Mouse (Mus musculus) liver, embryonic 14.5 days (tissue): ENCODE data around the gene Vsnl1. TPM values are rescaled to one million over a fixed set of nuclear protein-coding genes. Genes with fewer than 3 reads are reported as not detected.
A peak's percentile ranks its signal among the peaks of the same experiment; 100 is the strongest.

Experiments used
- ATAC-seq: fragments of 200-750 bp; cut with Nextera tagmentation; 2 replicates; pipeline ENCODE4 v1.8.0; 2017; ENCODE audit warnings: moderate number of reproducible peaks, mild to moderate bottlenecking, moderate library complexity; ENCODE audit not compliant: insufficient read depth
- DNase-seq, 3 experiments: peaks; one replicate each; pipeline ENCODE4 v3.0.0-alpha.2; 2012 to 2013; ENCODE audit warnings: low read depth in 3 of 3, low spot score in 3 of 3
- H3K27ac ChIP-seq: fragments of 300-500 bp; sonication (generic); 2 replicates; pipeline ENCODE4 v1.5.1; 2014; ENCODE audit warnings: moderate library complexity, mild to moderate bottlenecking, control low read depth, inconsistent platforms
- H3K27me3 ChIP-seq: fragments of 300-500 bp; sonication (generic); 2 replicates; pipeline ENCODE4 v1.6.1; 2014; ENCODE audit warnings: mild to moderate bottlenecking, low read length, moderate library complexity; ENCODE audit not compliant: control insufficient read depth, insufficient read depth
- H3K36me3 ChIP-seq: fragments of 300-500 bp; sonication (generic); replicated peaks from 2 replicates; pipeline ENCODE4 v1.6.1; 2014; ENCODE audit warnings: low read depth; ENCODE audit not compliant: control insufficient read depth, insufficient read depth
- H3K4me1 ChIP-seq, 2 experiments: fragments of 200-500 bp in 1 of 2; fragments of 300-500 bp in 1 of 2; sonication (generic) in 1 of 2; replicated peaks; 2 replicates each; pipeline ENCODE4 v1.6.1; 2012 to 2014; ENCODE audit warnings: antibody characterized with exemption in 1 of 2, inconsistent platforms in 1 of 2, low read length in 1 of 2; ENCODE audit not compliant: control insufficient read depth in 2 of 2, insufficient read depth in 2 of 2
- H3K4me2 ChIP-seq: fragments of 300-500 bp; sonication (generic); 2 replicates; pipeline ENCODE4 v1.6.1; 2014; ENCODE audit warnings: low read depth, mild to moderate bottlenecking, control low read depth, moderate library complexity
- H3K4me3 ChIP-seq, 2 experiments: fragments of 200-500 bp in 1 of 2; fragments of 300-500 bp in 1 of 2; sonication (generic) in 1 of 2; 2 replicates each; pipeline ENCODE4 v1.5.1; 2012 to 2014; ENCODE audit warnings: low read depth in 2 of 2, low read length in 2 of 2, mild to moderate bottlenecking in 2 of 2, control low read depth in 1 of 2, inconsistent platforms in 1 of 2, moderate library complexity in 1 of 2; ENCODE audit not compliant: insufficient read depth in 1 of 2
- H3K9ac ChIP-seq: fragments of 300-500 bp; sonication (generic); replicated peaks from 2 replicates; pipeline ENCODE4 v1.6.1; 2014; ENCODE audit warnings: mild to moderate bottlenecking, control low read depth, moderate library complexity
- H3K9me3 ChIP-seq: fragments of 300-500 bp; sonication (generic); 2 replicates; pipeline ENCODE4 v1.6.1; 2016; ENCODE audit warnings: low read length, mixed read lengths; ENCODE audit not compliant: control insufficient read depth
- CTCF ChIP-seq: IDR thresholded peaks from 2 replicates; pipeline ENCODE4 v1.5.1; 2016; ENCODE audit warnings: antibody characterized with exemption, low read depth, control low read depth
- EP300 ChIP-seq: IDR thresholded peaks from 2 replicates; pipeline ENCODE4 v1.6.1; 2016; ENCODE audit warnings: antibody characterized with exemption, low read depth
- WGBS: fragments of 180-500 bp; shearing (Covaris S2); extraction: QIAGEN DNeasy Blood & Tissue Kit; methylation state at CpG from one replicate; pipeline ENCODE4 v1.1.7; 2014; ENCODE audit not compliant: insufficient replicate concordance; 5-methylcytosine and 5-hydroxymethylcytosine counted together
- polyA plus RNA-seq, 2 experiments: library from polyadenylated mRNA; depleted of rRNA in 1 of 2; stranded (reverse) in 1 of 2; unstranded in 1 of 2; fragments of >200 nt; fragmentation: Nextera tagmentation in 1 of 2; extraction: Ambion mirVana in 1 of 2; gene quantifications; 2 replicates each; pipeline versions ENCODE4 v1.2.1 to v1.2.3; 2012 to 2014

Vsnl1 gene
- polyA plus RNA-seq, 2 experiments, result 0.04 to 0.08 TPM

GRCm38 (mm10) chr12:11362435-11362834, 74.0 kb downstream of the Vsnl1 start:
- H3K4me1 ChIP-seq, result no peaks in the 10 kb centered on the region
- DNase-seq (no peak), ATAC-seq (no peak)
- no peak overlapping the region for H3K27ac ChIP-seq
- TF ChIP-seq CTCF (no peak), EP300 (no peak)
- no peak overlapping the region for H3K4me3 ChIP-seq
- no peaks in the 10 kb centered on the region for H3K36me3 ChIP-seq
- 70% methylated on average over 6 of the region's 6 CpGs for WGBS
- H3K4me2 ChIP-seq, result no peak overlapping the region
- H3K9ac ChIP-seq, result no peak overlapping the region
- no peaks in the 10 kb centered on the region for H3K9me3 ChIP-seq
- H3K27me3 ChIP-seq, result no peaks in the 10 kb centered on the region

DNA sequence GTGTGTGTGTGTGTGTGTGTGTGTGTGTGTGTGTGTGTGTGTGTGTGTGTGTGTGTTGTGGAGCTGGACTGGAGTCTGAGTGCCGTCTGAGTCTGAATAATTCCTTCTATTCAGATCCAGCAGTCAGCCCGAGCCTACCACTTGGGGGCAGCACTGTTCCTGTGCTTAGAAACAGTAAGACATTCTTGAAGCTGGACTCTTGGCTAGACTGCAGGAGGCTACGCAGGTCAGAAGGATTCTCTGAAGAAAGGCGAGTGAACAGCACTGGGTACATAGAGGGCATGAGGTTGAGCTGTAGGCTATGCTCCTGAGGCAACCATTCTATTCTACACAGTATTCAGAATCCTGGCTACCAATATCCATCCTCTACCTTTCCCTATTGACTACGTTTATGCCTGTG, 85.5 kb downstream of the Vsnl1 start:
- Histone ChIP-seq H3K4me1 (no peaks in the 10 kb centered on the region), H3K27me3 (no peaks in the 10 kb centered on the region), H3K36me3 (no peaks in the 10 kb centered on the region), H3K27ac (no peak overlapping the region), H3K9me3 (no peaks in the 10 kb centered on the region), H3K4me2 (no peak overlapping the region), H3K9ac (no peak overlapping the region), H3K4me3 (no peak overlapping the region)
- ATAC-seq (no peak), DNase-seq (peak in 1 of 3 experiments; percentile 7)
- TF ChIP-seq EP300 (no peak), CTCF (peak; percentile 66)
- 27% methylated on average over 5 of the region's 5 CpGs for WGBS

DNA sequence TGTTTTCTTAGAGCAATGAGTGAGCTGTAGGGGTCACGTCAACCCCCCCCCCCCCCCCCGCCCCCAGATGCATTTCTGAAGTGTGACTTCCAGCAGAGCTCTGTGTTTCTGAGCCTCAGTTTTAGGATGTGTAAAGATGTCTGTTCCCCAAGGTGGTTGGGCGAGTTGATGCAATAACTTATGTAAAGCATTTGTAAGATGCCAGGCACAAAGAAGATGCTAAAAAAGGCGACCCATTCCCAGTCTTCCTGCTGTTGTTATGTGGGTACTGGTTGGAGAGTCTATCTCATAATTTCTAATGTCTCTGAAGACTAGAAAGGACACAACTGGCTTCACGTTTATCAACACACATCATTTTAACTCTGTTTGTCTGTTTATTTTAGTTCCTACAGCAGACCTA, 86.5 kb downstream of the Vsnl1 start:
- TF ChIP-seq CTCF, result no peak
- TF ChIP-seq EP300, result no peak
- H3K36me3 ChIP-seq, result no peaks in the 10 kb centered on the region
- DNase-seq (no peak), ATAC-seq (no peak)
- H3K9ac ChIP-seq, result no peak overlapping the region
- H3K9me3 ChIP-seq, result no peaks in the 10 kb centered on the region
- no peak overlapping the region for H3K4me3 ChIP-seq
- WGBS, result 15% methylated on average over 5 of the region's 5 CpGs
- no peaks in the 10 kb centered on the region for H3K4me1 ChIP-seq
- H3K27me3 ChIP-seq, result no peaks in the 10 kb centered on the region
- H3K27ac ChIP-seq, result no peak overlapping the region
- no peak overlapping the region for H3K4me2 ChIP-seq

- Histone ChIP-seq H3K4me3 (no peak overlapping the region), H3K4me2 (no peak overlapping the region), H3K36me3 (no peaks in the 10 kb centered on the region), H3K27ac (no peak overlapping the region), H3K9me3 (no peaks in the 10 kb centered on the region), H3K9ac (no peak overlapping the region), H3K4me1 (no peaks in the 10 kb centered on the region), H3K27me3 (no peaks in the 10 kb centered on the region)
- WGBS, result 7% methylated on average over 1 of the region's 1 CpGs
- ATAC-seq, result no peak
- DNase-seq, result no peak
- TF ChIP-seq CTCF (no peak), EP300 (no peak)
These were observed 88.0 kb downstream of the Vsnl1 start for GRCm38 (mm10) chr12:11348423-11348822.

- Histone ChIP-seq H3K27me3 (no peaks in the 10 kb centered on the region), H3K9me3 (no peaks in the 10 kb centered on the region), H3K4me2 (no peak overlapping the region), H3K4me3 (no peak overlapping the region), H3K9ac (no peak overlapping the region), H3K27ac (no peak overlapping the region), H3K4me1 (no peaks in the 10 kb centered on the region), H3K36me3 (no peaks in the 10 kb centered on the region)
- 45% methylated on average over 2 of the region's 2 CpGs for WGBS
- DNase-seq (no peak), ATAC-seq (no peak)
- TF ChIP-seq CTCF (no peak), EP300 (no peak)
These were observed 90.5 kb downstream of the Vsnl1 start for GRCm38 (mm10) chr12:11345963-11346362.
